Mouse (Mus musculus): ENCODE measurements around the gene Serping1. TPM values are rescaled to one million over a fixed set of nuclear protein-coding genes. Genes with fewer than 3 reads are reported as not detected.

Serping1 gene
- polyA plus RNA-seq, 1 experiment from 2014 or later, result 65.4 TPM

GRCm38 (mm10) chr2:84772454-84772853 lies 2.8 kb downstream of the Serping1 start:
- Histone ChIP-seq H3K4me1 (ENCODE audit: insufficient read depth) (0 out of 2 replicates have a peak, but pooled peaks cover 5% of the 10 kb centered on the region), H3K4me2 (no peak overlapping the region), H3K9me3 (ENCODE audit: low read depth, low read length) (no peaks in the 10 kb centered on the region), H3K27ac (ENCODE audit: low read depth) (no peak overlapping the region), H3K36me3 (ENCODE audit: insufficient read depth) (peaks cover 7% of the 10 kb centered on the region; the same call in 1 of the 2 replicates), H3K27me3 (ENCODE audit: insufficient read depth, low read length) (no peaks in the 10 kb centered on the region), H3K4me3 (ENCODE audit: low read depth, low read length) (no peak overlapping the region), H3K9ac (no peak overlapping the region)
- DNase-seq (no peak), ATAC-seq (ENCODE audit: insufficient read depth) (no peak)
- no peak for TF ChIP-seq CTCF (IDR thresholded peaks at IDR 0.05; ENCODE audit: low read depth)
- WGBS, result 90% methylated on average over 4 of the region's 4 CpGs

- Histone ChIP-seq H3K4me2 (no peak overlapping the region), H3K9me3 (ENCODE audit: low read depth, low read length) (no peaks in the 10 kb centered on the region), H3K36me3 (ENCODE audit: insufficient read depth) (peaks cover 9% of the 10 kb centered on the region; the same call in 1 of the 2 replicates), H3K9ac (no peak overlapping the region), H3K4me1 (ENCODE audit: insufficient read depth) (0 out of 2 replicates have a peak, but pooled peaks cover 5% of the 10 kb centered on the region), H3K27ac (ENCODE audit: low read depth) (no peak overlapping the region), H3K4me3 (ENCODE audit: low read depth, low read length) (no peak overlapping the region), H3K27me3 (ENCODE audit: insufficient read depth, low read length) (no peaks in the 10 kb centered on the region)
- 74% methylated on average over 6 of the region's 6 CpGs for WGBS
- ATAC-seq (ENCODE audit: insufficient read depth) (no peak), DNase-seq (no peak)
- TF ChIP-seq CTCF (IDR thresholded peaks at IDR 0.05; ENCODE audit: low read depth), result no peak
These were observed 4.7 kb downstream of the Serping1 start for GRCm38 (mm10) chr2:84770501-84770900.

GRCm38 (mm10) chr2:84762818-84763217 lies 12.4 kb downstream of the Serping1 start:
- Histone ChIP-seq H3K36me3 (ENCODE audit: insufficient read depth) (0 out of 2 replicates have a peak, but pooled peaks cover 2% of the 10 kb centered on the region), H3K4me3 (ENCODE audit: low read depth, low read length) (no peak overlapping the region), H3K9ac (no peak overlapping the region), H3K27ac (ENCODE audit: low read depth) (no peak overlapping the region), H3K9me3 (ENCODE audit: low read depth, low read length) (no peaks in the 10 kb centered on the region), H3K27me3 (ENCODE audit: insufficient read depth, low read length) (no peaks in the 10 kb centered on the region), H3K4me1 (ENCODE audit: insufficient read depth) (no peaks in the 10 kb centered on the region), H3K4me2 (no peak overlapping the region)
- DNase-seq, result no peak
- no peak for ATAC-seq (ENCODE audit: insufficient read depth)
- 39% methylated on average over 1 of the region's 1 CpGs for WGBS
- no peak for TF ChIP-seq CTCF (IDR thresholded peaks at IDR 0.05; ENCODE audit: low read depth)

GRCm38 (mm10) chr2:84762295-84762694 lies 12.9 kb downstream of the Serping1 start:
- TF ChIP-seq CTCF (IDR thresholded peaks at IDR 0.05; ENCODE audit: low read depth), result no peak
- 55% methylated on average over 4 of the region's 4 CpGs for WGBS
- DNase-seq, result no peak
- H3K27me3 ChIP-seq (ENCODE audit: insufficient read depth, low read length), result no peaks in the 10 kb centered on the region
- ATAC-seq (ENCODE audit: insufficient read depth), result no peak
- no peak overlapping the region for H3K4me2 ChIP-seq
- H3K27ac ChIP-seq (ENCODE audit: low read depth), result no peak overlapping the region
- H3K9ac ChIP-seq, result no peak overlapping the region
- H3K4me1 ChIP-seq (ENCODE audit: insufficient read depth), result no peaks in the 10 kb centered on the region
- no peak overlapping the region for H3K4me3 ChIP-seq (ENCODE audit: low read depth, low read length)
- 0 out of 2 replicates have a peak, but pooled peaks cover 2% of the 10 kb centered on the region for H3K36me3 ChIP-seq (ENCODE audit: insufficient read depth)
- no peaks in the 10 kb centered on the region for H3K9me3 ChIP-seq (ENCODE audit: low read depth, low read length)

- Histone ChIP-seq H3K4me3 (ENCODE audit: low read depth, low read length) (no peak overlapping the region), H3K27ac (ENCODE audit: low read depth) (no peak overlapping the region), H3K4me1 (ENCODE audit: insufficient read depth) (no peaks in the 10 kb centered on the region), H3K27me3 (ENCODE audit: insufficient read depth, low read length) (no peaks in the 10 kb centered on the region), H3K4me2 (no peak overlapping the region), H3K9ac (no peak overlapping the region), H3K9me3 (ENCODE audit: low read depth, low read length) (no peaks in the 10 kb centered on the region), H3K36me3 (ENCODE audit: insufficient read depth) (0 out of 2 replicates have a peak, but pooled peaks cover 2% of the 10 kb centered on the region)
- no peak for TF ChIP-seq CTCF (IDR thresholded peaks at IDR 0.05; ENCODE audit: low read depth)
- ATAC-seq (ENCODE audit: insufficient read depth) (no peak), DNase-seq (no peak)
- WGBS, result 75% methylated on average over 1 of the region's 1 CpGs
These were observed 13.4 kb downstream of the Serping1 start for GRCm38 (mm10) chr2:84761840-84762239.

- H3K4me1 ChIP-seq (ENCODE audit: insufficient read depth), result no peaks in the 10 kb centered on the region
- no peaks in the 10 kb centered on the region for H3K27me3 ChIP-seq (ENCODE audit: insufficient read depth, low read length)
- 0 out of 2 replicates have a peak, but pooled peaks cover 2% of the 10 kb centered on the region for H3K36me3 ChIP-seq (ENCODE audit: insufficient read depth)
- H3K27ac ChIP-seq (ENCODE audit: low read depth), result no peak overlapping the region
- DNase-seq (no peak), ATAC-seq (ENCODE audit: insufficient read depth) (no peak)
- WGBS, result 69% methylated on average over 3 of the region's 3 CpGs
- H3K4me2 ChIP-seq, result no peak overlapping the region
- no peak for TF ChIP-seq CTCF (IDR thresholded peaks at IDR 0.05; ENCODE audit: low read depth)
- H3K9me3 ChIP-seq (ENCODE audit: low read depth, low read length), result no peaks in the 10 kb centered on the region
- no peak overlapping the region for H3K4me3 ChIP-seq (ENCODE audit: low read depth, low read length)
- no peak overlapping the region for H3K9ac ChIP-seq
These were observed 13.9 kb downstream of the Serping1 start for GRCm38 (mm10) chr2:84761309-84761708.

- Histone ChIP-seq H3K4me3 (ENCODE audit: low read depth, low read length) (no peak overlapping the region), H3K36me3 (ENCODE audit: insufficient read depth) (0 out of 2 replicates have a peak, but pooled peaks cover under 1% of the 10 kb centered on the region), H3K4me1 (ENCODE audit: insufficient read depth) (no peaks in the 10 kb centered on the region), H3K9ac (no peak overlapping the region), H3K9me3 (ENCODE audit: low read depth, low read length) (no peaks in the 10 kb centered on the region), H3K27ac (ENCODE audit: low read depth) (no peak overlapping the region), H3K4me2 (no peak overlapping the region), H3K27me3 (ENCODE audit: insufficient read depth, low read length) (no peaks in the 10 kb centered on the region)
- no peak for DNase-seq
- no peak for ATAC-seq (ENCODE audit: insufficient read depth)
- 58% methylated on average over 8 of the region's 8 CpGs for WGBS
- no peak for TF ChIP-seq CTCF (IDR thresholded peaks at IDR 0.05; ENCODE audit: low read depth)
These were observed 14.5 kb downstream of the Serping1 start for GRCm38 (mm10) chr2:84760777-84761176.

Data from lung, embryonic 14.5 days (tissue).